Mouse (Mus musculus): ENCODE results near the gene G430095P16Rik. TPM values are rescaled to one million over a fixed set of nuclear protein-coding genes. Genes with fewer than 3 reads are reported as not detected.

Gene G430095P16Rik
- total RNA-seq, 2 experiments from 2014 or later = 0.54 TPM; not detected in 1

DNA sequence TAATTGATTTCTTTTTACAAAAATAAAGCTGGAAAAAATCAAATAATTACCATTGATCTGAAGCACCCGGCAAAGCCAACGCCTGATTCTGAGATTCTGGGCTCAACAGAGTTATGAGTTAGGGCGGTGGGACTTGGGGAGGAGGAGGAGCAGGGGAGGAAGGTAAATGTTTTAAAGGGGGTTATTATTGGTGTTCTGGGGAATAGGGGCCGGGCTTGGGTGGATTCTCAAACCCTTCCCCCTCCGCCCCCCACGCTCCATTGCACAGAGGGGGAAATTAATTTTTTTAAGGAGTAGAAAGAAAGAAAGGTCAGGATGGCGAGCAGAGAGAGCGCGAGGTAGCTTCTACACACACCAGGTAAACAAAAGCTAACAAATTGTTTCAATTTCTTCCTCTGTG lies 50.5 kb downstream of the G430095P16Rik start:
- Histone ChIP-seq H3K4me3 (peak overlapping the region; percentile 73), H3K27ac (peak overlapping the region; percentile 99)
- peak; percentile 66 to 82 for DNase-seq (ENCODE audit: low spot score in 2 of 2)
- no peak for TF ChIP-seq CTCF (conservative IDR thresholded peaks at IDR 0.05)

DNA sequence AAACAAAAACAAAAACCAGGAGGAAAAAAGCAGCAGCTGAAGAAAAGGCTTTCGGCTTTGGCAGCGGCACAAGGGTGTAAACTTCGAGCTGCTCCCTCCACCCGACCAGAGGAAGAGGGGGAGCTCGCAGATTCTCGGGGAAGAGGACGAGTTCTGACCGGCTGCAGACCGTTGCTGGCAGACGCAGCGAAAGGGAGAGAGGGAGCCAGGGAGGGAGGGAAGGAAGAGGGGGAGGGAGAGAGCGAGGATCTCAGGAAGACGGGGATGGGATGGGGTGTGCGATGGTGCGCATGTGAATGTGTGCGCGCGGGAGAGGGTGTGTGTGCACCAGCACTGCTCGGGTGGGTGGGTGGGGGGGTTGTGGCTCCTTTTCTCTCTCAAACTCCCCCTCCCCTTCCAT lies 51.0 kb downstream of the G430095P16Rik start:
- DNase-seq (ENCODE audit: low spot score in 2 of 2) = peak; percentile 75 to 92
- peak overlapping the region; percentile 73 for H3K4me3 ChIP-seq
- H3K27ac ChIP-seq = peak overlapping the region; percentile 99

DNA sequence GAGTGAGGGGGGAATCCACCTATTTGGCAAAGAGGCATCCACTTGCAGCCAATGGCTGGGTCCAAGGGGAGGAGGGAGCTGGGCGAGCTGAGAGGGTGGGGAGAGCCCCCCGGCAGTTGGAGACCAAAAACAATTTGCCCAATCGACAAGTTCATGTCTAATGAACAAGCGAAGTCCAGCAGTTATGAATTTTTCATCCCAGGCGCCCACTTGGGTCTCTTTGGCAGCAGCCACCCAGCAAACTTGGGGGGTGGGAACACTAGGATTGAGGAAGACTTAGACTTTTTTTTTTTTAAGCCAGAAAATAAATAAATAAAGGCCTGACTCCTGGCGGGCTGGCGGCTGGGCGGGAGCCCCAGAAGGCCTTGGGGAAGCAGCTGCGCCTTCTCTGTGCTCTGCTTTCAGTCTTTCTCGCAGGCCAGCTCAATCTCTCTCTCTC lies 51.7 kb downstream of the G430095P16Rik start:
- TF ChIP-seq CTCF (conservative IDR thresholded peaks at IDR 0.05) = no peak
- Histone ChIP-seq H3K27ac (peak overlapping the region; percentile 94), H3K4me3 (peak overlapping the region; percentile 29)
- peak; percentile 66 to 81 for DNase-seq (ENCODE audit: low spot score in 2 of 2)

More for the DNA sequence above, 51.0 kb downstream of the G430095P16Rik start:
- no peak for TF ChIP-seq CTCF (conservative IDR thresholded peaks at IDR 0.05)

DNA sequence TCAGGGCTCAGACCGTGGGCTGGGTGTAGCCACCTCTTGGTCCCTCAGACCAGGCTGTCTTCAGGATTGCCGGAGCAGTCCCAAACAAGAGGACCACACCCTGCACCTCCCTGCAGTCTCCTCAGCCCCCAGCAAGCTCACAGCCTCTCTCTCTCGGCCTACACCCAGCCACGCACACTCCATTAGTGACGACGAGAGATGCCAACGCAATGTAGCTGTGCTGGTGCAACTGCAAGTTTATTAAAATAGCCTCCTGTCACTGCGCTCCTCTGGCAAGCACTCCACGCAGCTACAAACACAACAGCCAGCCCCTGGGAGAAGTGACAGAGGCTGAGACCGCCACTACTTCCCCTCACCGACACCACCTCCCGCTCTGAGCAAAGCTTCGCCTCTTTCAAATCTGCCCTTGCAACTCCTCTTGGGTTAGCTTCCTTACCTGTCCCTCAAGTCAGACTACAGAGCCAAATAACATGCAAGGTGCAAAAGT lies 52.3 kb downstream of the G430095P16Rik start:
- Histone ChIP-seq H3K27ac (peak overlapping the region; percentile 94), H3K4me3 (peak overlapping the region; percentile 33)
- DNase-seq (ENCODE audit: low spot score in 2 of 2) = peak; percentile 60 to 80
- TF ChIP-seq CTCF (conservative IDR thresholded peaks at IDR 0.05) = no peak

DNA sequence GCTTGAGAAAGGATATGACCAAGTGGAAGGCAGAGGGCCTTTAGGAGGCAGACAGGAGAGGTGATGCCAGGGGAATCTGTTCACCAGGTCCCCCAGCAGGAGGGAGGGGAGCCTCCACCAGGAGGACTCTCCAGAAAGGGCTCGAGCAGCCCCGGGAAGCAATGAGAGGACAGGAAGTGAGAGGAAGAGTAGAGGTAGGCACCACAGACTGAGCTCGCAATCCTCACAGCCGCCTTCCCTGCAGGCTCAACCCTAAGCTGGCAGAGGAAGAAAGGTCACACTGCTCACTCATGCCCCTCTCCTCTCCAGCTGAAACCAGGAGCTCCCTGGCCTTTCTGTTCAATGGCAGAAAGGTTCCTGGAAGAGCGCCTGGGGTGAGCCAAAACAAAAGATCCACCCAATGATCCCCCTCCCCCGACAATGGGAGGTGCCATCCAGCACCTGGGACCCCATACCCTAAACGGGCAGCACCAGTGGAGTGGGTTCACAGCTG lies 52.9 kb downstream of the G430095P16Rik start:
- Histone ChIP-seq H3K27ac (peak overlapping the region; percentile 94), H3K4me3 (peak overlapping the region; percentile 33; the same call in 1 of the 2 replicates)

More for the DNA sequence above, 52.9 kb downstream of the G430095P16Rik start:
- no peak for TF ChIP-seq CTCF (conservative IDR thresholded peaks at IDR 0.05)
- no peak for DNase-seq (ENCODE audit: low spot score in 2 of 2)

Other genes with a start within 250 kb of the G430095P16Rik start
- 1 to 10 TPM; 5.1 to 7.2 TPM for gene Ier2, start 60.2 kb upstream of the G430095P16Rik start, total RNA-seq (2021)
- gene Trmt1, start 36.7 kb upstream of the G430095P16Rik start, total RNA-seq (2021) = 100 to 1,000 TPM; 109 to 113 TPM
- gene Nacc1, start 35.1 kb upstream of the G430095P16Rik start, total RNA-seq (2021) = 10 to 100 TPM; 91.8 to 93.9 TPM
- 1 to 10 TPM; 2.3 to 2.6 TPM for gene Lyl1, start 21.6 kb upstream of the G430095P16Rik start, total RNA-seq (2021)
- 100 to 1,000 TPM; 408 to 482 TPM for gene Nfix, start 77.3 kb downstream of the G430095P16Rik start, total RNA-seq (2021)
- gene Dand5, start 99.8 kb downstream of the G430095P16Rik start, total RNA-seq (2021) = 10 to 100 TPM; 11.9 TPM
- 10 to 100 TPM; 23.3 to 26.1 TPM for gene Gadd45gip1, start 108.5 kb downstream of the G430095P16Rik start, total RNA-seq (2021)
- 10 to 100 TPM; 63.4 to 75.9 TPM for gene Rad23a, start 117.7 kb downstream of the G430095P16Rik start, total RNA-seq (2021)
- 100 to 1,000 TPM; 457 to 504 TPM for gene Calr, start 123.9 kb downstream of the G430095P16Rik start, total RNA-seq (2021)
- 10 to 100 TPM; 49.7 to 58.0 TPM for gene Farsa, start 134.0 kb downstream of the G430095P16Rik start, total RNA-seq (2021)
- 10 to 100 TPM; 17.6 to 19.8 TPM for gene Syce2, start 149.1 kb downstream of the G430095P16Rik start, total RNA-seq (2021)
- 10 to 100 TPM; 37.5 to 41.2 TPM for gene Gcdh, start 170.9 kb downstream of the G430095P16Rik start, total RNA-seq (2021)
- not detected for gene Klf1, start 178.9 kb downstream of the G430095P16Rik start, total RNA-seq (2021)
- 1 to 10 TPM; 3.9 to 5.7 TPM for gene Dnase2a, start 185.6 kb downstream of the G430095P16Rik start, total RNA-seq (2021)
- gene Mast1, start 214.4 kb downstream of the G430095P16Rik start, total RNA-seq (2021) = 10 to 100 TPM; 78.9 to 85.5 TPM
- 1 to 10 TPM; 1.1 TPM for gene Rtbdn, start 224.0 kb downstream of the G430095P16Rik start, total RNA-seq (2021)
- not detected for gene Gm49661, start 246.4 kb downstream of the G430095P16Rik start, total RNA-seq (2021)
- 100 to 1,000 TPM; 323 to 345 TPM for gene Prdx2, start 246.6 kb downstream of the G430095P16Rik start, total RNA-seq (2021)
- gene Rnaseh2a, start 246.8 kb downstream of the G430095P16Rik start, total RNA-seq (2021) = 10 to 100 TPM; 43.0 to 46.9 TPM

Measured in layer of hippocampus, adult 2 months (tissue).